Mouse (Mus musculus) liver, embryonic 13.5 days (tissue): ENCODE measurements around the gene Dmpk. TPM values are rescaled to one million over a fixed set of nuclear protein-coding genes. Genes with fewer than 3 reads are reported as not detected.

Source experiments
- ATAC-seq: fragments of 200-750 bp; cut with Nextera tagmentation; 2 replicates; pipeline ENCODE4 v1.8.0; 2017; ENCODE audit warnings: low read depth, mild to moderate bottlenecking, moderate number of reproducible peaks, moderate library complexity
- DNase-seq: peaks from one replicate; pipeline ENCODE4 v3.0.0; 2022
- H3K27ac ChIP-seq: fragments of 300-500 bp; sonication (generic); 2 replicates; pipeline ENCODE4 v1.5.1; 2015; ENCODE audit warnings: moderate library complexity, mild to moderate bottlenecking, inconsistent platforms
- H3K27me3 ChIP-seq: fragments of 300-500 bp; sonication (generic); 2 replicates; pipeline ENCODE4 v1.6.1; 2015; ENCODE audit warnings: mild to moderate bottlenecking, inconsistent platforms
- H3K36me3 ChIP-seq: fragments of 300-500 bp; sonication (generic); 2 replicates; pipeline ENCODE4 v1.6.1; 2015; ENCODE audit warnings: mild to moderate bottlenecking, inconsistent platforms
- H3K4me1 ChIP-seq: fragments of 300-500 bp; sonication (generic); replicated peaks from 2 replicates; pipeline ENCODE4 v1.6.1; 2015; ENCODE audit warnings: inconsistent platforms
- H3K4me2 ChIP-seq: fragments of 300-500 bp; sonication (generic); 2 replicates; pipeline ENCODE4 v1.6.1; 2015; ENCODE audit warnings: inconsistent platforms, mild to moderate bottlenecking, moderate library complexity
- H3K4me3 ChIP-seq: fragments of 300-500 bp; sonication (generic); replicated peaks from 2 replicates; pipeline ENCODE4 v1.5.1; 2015; ENCODE audit warnings: mild to moderate bottlenecking, inconsistent platforms
- H3K9ac ChIP-seq: fragments of 300-500 bp; sonication (generic); 2 replicates; pipeline ENCODE4 v1.6.1; 2015; ENCODE audit warnings: mild to moderate bottlenecking, inconsistent platforms
- H3K9me3 ChIP-seq: fragments of 300-500 bp; sonication (generic); replicated peaks from 2 replicates; pipeline ENCODE4 v1.6.1; 2016; ENCODE audit warnings: inconsistent platforms
- WGBS: fragments of 180-500 bp; shearing (Covaris S2); methylation state at CpG from one replicate; pipeline ENCODE4 v1.1.7; 2015; ENCODE audit not compliant: insufficient replicate concordance; 5-methylcytosine and 5-hydroxymethylcytosine counted together
- polyA plus RNA-seq: library from polyadenylated mRNA; unstranded; fragments of >200 nt; fragmentation: Nextera tagmentation; extraction: Ambion mirVana; gene quantifications from 2 replicates; pipeline ENCODE4 v1.2.1, GENCODE M21; 2015

Dmpk gene
- polyA plus RNA-seq = 8.5 and 10.1 TPM in 2 replicates

DNA sequence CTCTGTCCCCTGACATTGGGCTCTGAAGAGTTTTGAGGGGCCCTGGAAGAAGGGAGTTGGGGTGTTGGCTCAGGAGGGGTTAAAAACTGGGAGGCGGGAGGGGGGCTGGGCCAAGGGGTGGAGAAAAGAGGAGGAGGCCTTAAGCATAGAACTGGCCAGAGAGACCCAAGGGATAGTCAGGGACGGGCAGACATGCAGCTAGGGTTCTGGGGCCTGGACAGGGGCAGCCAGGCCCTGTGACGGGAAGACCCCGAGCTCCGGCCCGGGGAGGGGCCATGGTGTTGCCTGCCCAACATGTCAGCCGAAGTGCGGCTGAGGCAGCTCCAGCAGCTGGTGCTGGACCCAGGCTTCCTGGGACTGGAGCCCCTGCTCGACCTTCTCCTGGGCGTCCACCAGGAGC lies at the start of gene Dmpk:
Gene Dmpk, plus strand, starts transcription at position 149 of the 400 bp plus-strand sequence.
- peak within 1 kb of the TSS; percentile 41 for H3K9ac ChIP-seq
- no peak within 1 kb of the TSS; the same call in 1 of the 2 replicates for H3K27ac ChIP-seq
- no peak for DNase-seq
- H3K36me3 ChIP-seq = peaks cover 48% of the 10 kb centered on the region
- H3K9me3 ChIP-seq = no peaks in the 10 kb centered on the region
- H3K4me1 ChIP-seq = peaks cover 79% of the 10 kb centered on the region
- H3K4me2 ChIP-seq = peak within 1 kb of the TSS; percentile 30
- H3K27me3 ChIP-seq = peaks cover 67% of the 10 kb centered on the region
- peak; percentile 14; the same call in 1 of the 2 replicates for ATAC-seq
- 57% methylated on average over 10 of the region's 10 CpGs for WGBS
- H3K4me3 ChIP-seq = peak within 1 kb of the TSS; percentile 22

DNA sequence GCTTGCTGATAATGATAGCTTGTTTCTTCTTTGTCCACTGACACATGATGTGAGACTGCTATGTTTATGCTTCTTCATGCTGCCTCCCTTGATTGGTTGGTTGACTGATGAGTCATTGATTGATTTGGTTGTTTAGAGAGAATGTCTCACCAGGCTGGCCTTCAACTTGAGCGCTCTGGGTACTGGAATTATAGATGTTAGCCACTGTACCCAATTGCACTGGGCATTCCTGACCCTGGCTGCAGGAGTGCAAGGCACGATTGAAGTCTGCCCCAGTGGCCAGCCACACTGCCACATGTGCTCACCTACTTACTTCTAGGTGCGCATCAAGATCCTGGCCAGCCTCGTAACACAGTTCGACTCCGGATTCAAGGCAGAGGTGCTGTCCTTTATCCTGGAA lies 39.0 kb upstream of the Dmpk start:
- H3K9me3 ChIP-seq = no peaks in the 10 kb centered on the region
- no peaks in the 10 kb centered on the region for H3K27me3 ChIP-seq
- no peak for ATAC-seq
- H3K4me1 ChIP-seq = no peaks in the 10 kb centered on the region
- H3K4me2 ChIP-seq = no peak overlapping the region
- H3K9ac ChIP-seq = no peak overlapping the region
- H3K4me3 ChIP-seq = no peak overlapping the region
- H3K27ac ChIP-seq = no peak overlapping the region
- WGBS = 88% methylated on average over 6 of the region's 6 CpGs
- DNase-seq = no peak
- H3K36me3 ChIP-seq = peaks cover 100% of the 10 kb centered on the region

DNA sequence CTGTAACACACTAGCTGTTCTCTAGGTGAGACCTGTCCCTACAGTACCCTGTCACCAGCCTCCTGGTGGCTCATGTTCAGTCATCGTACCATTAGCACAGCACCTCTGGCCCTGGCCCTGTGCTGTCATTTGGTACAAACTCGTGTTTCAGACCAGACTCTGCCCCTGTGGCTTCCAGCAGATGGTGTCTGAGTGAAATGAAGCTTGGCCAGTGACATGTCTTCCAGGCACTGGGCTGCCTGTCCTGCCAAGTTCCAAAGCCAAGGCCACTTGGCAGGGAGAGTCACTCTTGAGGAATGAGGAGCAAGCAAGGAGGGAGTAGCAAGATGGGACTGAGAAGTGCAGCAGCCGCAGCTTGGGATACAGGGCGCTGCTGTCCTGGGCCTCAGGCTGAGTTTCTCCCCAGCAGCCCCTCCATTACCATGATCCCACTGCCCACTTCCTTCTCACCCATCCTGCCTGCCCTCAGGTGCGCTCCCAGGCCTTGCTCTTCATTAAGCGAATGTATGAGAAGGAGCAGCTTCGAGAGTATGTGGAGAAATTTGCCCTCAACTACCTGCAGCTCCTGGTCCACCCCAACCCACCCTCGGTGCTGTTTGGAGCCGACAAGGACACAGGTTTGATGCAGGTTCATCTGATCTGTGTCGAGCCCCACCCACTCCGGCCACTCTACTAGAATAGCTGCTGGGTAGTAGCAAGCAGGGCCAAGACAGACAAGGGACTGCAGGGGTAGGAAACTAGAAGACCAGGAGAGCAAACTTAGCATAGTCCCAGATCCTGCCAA lies 37.2 kb upstream of the Dmpk start:
- Histone ChIP-seq H3K9ac (no peak overlapping the region), H3K4me2 (no peak overlapping the region), H3K9me3 (no peaks in the 10 kb centered on the region), H3K27me3 (no peaks in the 10 kb centered on the region), H3K27ac (no peak overlapping the region), H3K4me3 (no peak overlapping the region), H3K36me3 (peaks cover 100% of the 10 kb centered on the region), H3K4me1 (no peaks in the 10 kb centered on the region)
- 84% methylated on average over 11 of the region's 11 CpGs for WGBS
- no peak for DNase-seq
- ATAC-seq = no peak

DNA sequence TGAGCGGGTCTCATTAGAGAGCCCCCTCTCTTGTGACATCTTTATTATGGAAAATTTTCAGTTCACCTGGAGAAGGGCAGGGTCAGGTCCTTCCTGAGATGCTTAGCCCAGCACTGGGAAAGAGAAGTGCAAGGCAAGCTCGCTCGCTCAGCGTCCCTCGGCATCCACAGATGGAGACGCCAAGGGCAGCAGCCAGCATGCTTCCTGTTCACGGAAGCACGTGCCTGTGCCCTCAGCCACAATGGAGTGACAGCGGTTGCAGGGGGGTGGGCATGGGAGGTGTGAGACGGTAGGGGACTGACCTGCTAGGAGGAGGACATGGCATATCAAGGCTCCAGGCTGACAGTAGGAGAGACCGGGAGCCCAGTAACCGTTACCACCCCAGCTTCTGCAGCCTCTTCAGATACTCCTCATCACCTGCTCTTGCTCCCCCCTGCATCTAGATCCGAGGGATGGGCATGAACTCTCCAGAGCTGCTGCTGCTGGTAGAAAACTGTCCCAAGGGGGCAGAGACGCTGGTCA lies 35.6 kb upstream of the Dmpk start:
- Histone ChIP-seq H3K36me3 (peaks cover 100% of the 10 kb centered on the region), H3K9me3 (no peaks in the 10 kb centered on the region), H3K9ac (no peak overlapping the region), H3K4me1 (no peaks in the 10 kb centered on the region), H3K27ac (no peak overlapping the region), H3K4me2 (no peak overlapping the region), H3K4me3 (no peak overlapping the region), H3K27me3 (no peaks in the 10 kb centered on the region)
- ATAC-seq = no peak
- 77% methylated on average over 14 of the region's 14 CpGs for WGBS
- DNase-seq = no peak

DNA sequence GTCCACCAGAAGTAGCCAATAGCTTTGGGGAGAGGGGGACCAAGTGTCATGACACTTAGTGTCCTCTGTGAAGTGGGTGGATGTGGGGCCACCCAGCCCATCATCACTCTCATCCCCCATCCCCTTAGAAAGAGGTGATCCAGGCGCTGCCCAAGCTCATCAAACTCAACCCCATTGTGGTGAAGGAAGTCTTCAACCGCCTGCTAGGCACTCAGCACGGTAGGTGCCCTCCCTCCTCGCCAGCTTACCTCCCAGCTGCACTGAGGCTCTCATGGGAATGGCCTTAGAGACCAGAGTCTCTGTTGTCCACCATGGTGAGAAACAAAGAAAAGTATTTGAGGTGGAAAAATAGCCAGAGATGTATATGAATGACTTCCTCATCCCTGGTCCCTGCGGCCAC lies 34.4 kb upstream of the Dmpk start:
- Histone ChIP-seq H3K9ac (no peak overlapping the region), H3K36me3 (peaks cover 97% of the 10 kb centered on the region), H3K4me2 (no peak overlapping the region), H3K27me3 (no peaks in the 10 kb centered on the region), H3K4me3 (no peak overlapping the region), H3K27ac (no peak overlapping the region), H3K4me1 (no peaks in the 10 kb centered on the region), H3K9me3 (no peaks in the 10 kb centered on the region)
- WGBS = 81% methylated on average over 5 of the region's 5 CpGs
- DNase-seq (no peak), ATAC-seq (no peak)

DNA sequence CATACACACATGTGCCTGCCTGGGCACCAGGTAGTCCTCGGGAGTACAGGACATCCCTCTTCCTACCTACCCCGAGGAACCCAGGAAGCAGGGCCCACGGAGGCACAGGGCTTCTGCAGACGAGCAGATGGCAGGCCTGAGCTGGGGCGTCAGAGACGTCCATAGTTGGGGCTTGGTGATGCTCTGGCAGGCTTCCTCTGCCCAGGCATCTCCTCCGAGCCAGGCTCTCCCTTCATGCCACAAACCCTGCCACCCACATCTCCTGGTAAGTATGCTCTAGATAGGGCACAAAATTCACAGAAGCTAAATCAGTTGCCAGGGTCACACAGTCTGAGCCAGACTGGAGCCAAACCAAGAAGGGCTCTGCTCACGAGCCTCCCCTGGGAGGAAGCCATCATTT lies 33.5 kb upstream of the Dmpk start:
- no peaks in the 10 kb centered on the region for H3K4me1 ChIP-seq
- WGBS = 75% methylated on average over 8 of the region's 8 CpGs
- H3K27ac ChIP-seq = no peak overlapping the region
- no peak overlapping the region for H3K4me3 ChIP-seq
- DNase-seq = no peak
- no peaks in the 10 kb centered on the region for H3K9me3 ChIP-seq
- H3K36me3 ChIP-seq = peaks cover 91% of the 10 kb centered on the region
- no peak for ATAC-seq
- no peak overlapping the region for H3K9ac ChIP-seq
- H3K27me3 ChIP-seq = no peaks in the 10 kb centered on the region
- H3K4me2 ChIP-seq = no peak overlapping the region

DNA sequence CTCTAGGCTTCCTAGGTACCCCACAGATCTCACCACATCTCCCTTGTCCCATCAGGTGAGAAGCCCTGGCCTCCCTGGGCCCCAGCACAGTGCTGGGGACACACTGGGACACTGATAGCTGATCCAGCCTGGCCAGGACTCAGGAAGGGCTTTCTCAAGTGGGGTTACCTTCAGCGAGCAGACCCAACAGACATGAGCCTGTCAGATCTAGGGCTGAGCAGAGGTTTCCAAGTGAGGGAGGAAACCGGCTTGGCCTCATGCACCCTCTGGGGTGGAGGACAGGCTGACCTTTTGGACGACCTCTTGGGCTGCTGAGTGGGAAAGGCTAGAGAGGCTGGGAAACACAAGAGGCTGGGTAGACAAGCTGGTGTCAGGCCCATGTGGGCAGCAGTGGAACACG lies 32.5 kb upstream of the Dmpk start:
- no peak for ATAC-seq

DNA sequence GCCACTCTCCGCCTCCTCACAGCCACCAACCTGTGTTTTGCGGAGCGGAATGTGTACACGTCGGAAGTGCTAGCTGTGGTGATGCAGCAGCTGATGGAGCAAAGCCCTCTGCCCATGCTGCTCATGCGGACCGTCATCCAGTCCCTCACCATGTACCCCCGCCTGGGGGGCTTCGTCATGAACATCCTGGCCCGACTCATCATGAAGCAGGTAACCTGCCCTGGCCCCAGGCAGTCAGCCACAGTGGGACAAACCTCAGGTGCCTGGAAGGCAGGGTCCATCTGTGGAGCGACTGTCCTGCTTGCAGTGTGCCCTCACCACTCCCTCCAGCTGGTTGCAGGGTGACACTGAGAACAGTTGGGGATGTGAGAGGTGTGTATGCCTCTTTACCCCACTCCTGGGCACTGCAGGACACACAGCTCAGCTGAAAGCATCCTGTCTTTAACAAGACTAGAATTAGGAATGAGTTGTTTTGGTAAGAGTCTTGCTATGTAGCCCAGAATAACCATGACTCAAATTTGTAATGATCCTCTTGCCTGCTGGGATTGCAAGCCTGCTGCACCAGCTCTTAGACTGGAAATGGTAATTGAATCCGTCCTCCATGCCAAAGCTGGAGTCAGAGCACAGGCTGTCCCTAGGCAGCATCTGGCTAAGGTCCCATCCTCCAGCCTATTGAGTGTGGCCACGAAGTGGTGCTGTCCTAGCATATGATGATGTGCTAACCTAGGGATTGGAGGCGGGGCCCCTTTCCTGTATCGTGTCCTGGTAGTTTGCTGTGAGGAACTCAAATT lies 31.1 kb upstream of the Dmpk start:
- Histone ChIP-seq H3K4me1 (no peaks in the 10 kb centered on the region), H3K4me3 (no peak overlapping the region), H3K27ac (no peak overlapping the region), H3K4me2 (no peak overlapping the region), H3K36me3 (peaks cover 73% of the 10 kb centered on the region), H3K9me3 (0 out of 2 replicates have a peak, but pooled peaks cover 4% of the 10 kb centered on the region), H3K9ac (no peak overlapping the region), H3K27me3 (no peaks in the 10 kb centered on the region)
- no peak for ATAC-seq
- DNase-seq = no peak
- 78% methylated on average over 15 of the region's 15 CpGs for WGBS

More for the DNA sequence above, 32.5 kb upstream of the Dmpk start:
- no peak overlapping the region for H3K4me2 ChIP-seq
- H3K27me3 ChIP-seq = no peaks in the 10 kb centered on the region
- H3K9me3 ChIP-seq = no peaks in the 10 kb centered on the region
- 57% methylated on average over 4 of the region's 4 CpGs for whole genome bisulfite sequencing
- no peak for DNase-seq
- no peak overlapping the region for H3K4me3 ChIP-seq
- H3K4me1 ChIP-seq = no peaks in the 10 kb centered on the region
- H3K9ac ChIP-seq = no peak overlapping the region
- peaks cover 87% of the 10 kb centered on the region for H3K36me3 ChIP-seq
- no peak overlapping the region for H3K27ac ChIP-seq

DNA sequence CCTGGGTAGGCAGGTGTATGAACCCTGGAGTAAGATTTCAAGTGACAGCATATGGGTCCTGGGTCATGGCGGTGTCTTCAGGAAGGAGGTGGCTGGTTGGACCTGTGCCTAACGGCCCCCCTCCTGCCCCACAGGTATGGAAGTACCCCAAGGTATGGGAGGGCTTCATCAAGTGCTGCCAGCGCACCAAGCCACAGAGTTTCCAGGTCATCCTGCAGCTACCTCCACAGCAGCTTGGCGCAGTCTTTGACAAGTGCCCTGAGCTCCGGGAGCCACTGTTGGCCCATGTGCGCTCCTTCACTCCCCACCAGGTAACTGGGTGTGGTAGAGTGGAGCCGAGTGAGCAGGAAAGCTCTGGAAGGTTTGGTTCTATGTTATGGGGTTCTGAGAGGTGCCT lies 30.5 kb upstream of the Dmpk start:
- H3K27me3 ChIP-seq = no peaks in the 10 kb centered on the region
- DNase-seq = no peak
- H3K9ac ChIP-seq = no peak overlapping the region
- peaks cover 67% of the 10 kb centered on the region for H3K36me3 ChIP-seq
- H3K27ac ChIP-seq = no peak overlapping the region
- 83% methylated on average over 7 of the region's 7 CpGs for WGBS
- no peak overlapping the region for H3K4me2 ChIP-seq
- H3K9me3 ChIP-seq = 0 out of 2 replicates have a peak, but pooled peaks cover 4% of the 10 kb centered on the region
- no peak for ATAC-seq
- no peaks in the 10 kb centered on the region for H3K4me1 ChIP-seq
- H3K4me3 ChIP-seq = no peak overlapping the region

DNA sequence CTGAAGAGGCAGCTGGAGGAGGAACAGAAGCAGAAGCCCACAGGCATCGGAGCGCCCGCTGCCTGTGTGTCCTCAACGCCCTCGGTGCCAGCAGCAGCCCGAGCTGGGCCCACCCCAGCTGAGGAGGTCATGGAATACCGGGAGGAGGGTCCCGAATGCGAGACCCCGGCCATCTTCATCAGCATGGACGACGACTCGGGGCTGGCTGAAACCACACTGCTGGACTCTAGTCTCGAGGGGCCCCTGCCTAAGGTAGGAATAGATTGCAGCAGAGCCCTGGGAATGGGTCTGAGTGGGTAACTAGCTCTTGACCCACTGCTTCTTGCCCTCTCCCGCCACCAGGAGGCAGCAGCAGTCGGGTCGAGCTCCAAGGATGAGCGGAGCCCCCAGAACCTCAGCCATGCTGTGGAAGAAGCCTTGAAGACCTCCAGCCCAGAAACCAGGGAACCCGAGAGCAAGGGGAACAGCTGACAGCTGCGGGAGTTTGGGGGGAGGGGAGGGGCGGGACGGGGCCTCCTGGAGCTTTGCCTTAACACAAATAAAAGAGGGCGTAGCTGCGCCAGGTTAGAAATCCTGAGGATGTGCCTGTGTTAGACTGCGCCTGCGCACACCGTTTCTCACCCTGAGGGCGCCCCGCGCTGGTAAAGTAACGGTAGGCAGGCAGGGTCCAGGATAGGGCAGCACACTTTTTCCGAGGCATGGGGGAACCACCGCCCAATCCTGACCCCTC lies 29.4 kb upstream of the Dmpk start, which contains the start of gene Rsph6a:
Gene Rsph6a, plus strand, starts transcription at position 644 of the 730 bp plus-strand sequence.
- Histone ChIP-seq H3K36me3 (peaks cover 56% of the 10 kb centered on the region), H3K27me3 (no peaks in the 10 kb centered on the region; the same call in 1 of the 2 replicates), H3K27ac (no peak within 1 kb of the TSS), H3K9me3 (0 out of 2 replicates have a peak, but pooled peaks cover 4% of the 10 kb centered on the region), H3K9ac (no peak within 1 kb of the TSS), H3K4me3 (no peak within 1 kb of the TSS), H3K4me2 (no peak within 1 kb of the TSS), H3K4me1 (no peaks in the 10 kb centered on the region)
- 55% methylated on average over 33 of the region's 33 CpGs for WGBS
- ATAC-seq = no peak
- DNase-seq = no peak

DNA sequence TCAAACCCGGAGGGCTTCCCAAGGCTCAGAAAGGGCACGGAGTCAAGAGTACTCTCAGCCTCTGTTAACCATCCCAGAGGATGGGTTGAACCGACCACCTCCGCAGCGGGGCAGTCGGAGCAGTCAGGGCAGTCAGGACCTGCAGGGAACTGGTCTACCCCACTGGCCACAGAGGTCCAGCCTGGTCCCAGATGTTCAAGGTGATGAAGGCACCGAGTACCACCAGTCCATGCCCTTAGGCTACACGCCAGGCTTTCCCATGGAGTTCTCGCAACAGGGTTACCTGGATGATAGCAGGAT lies 28.9 kb upstream of the Dmpk start:
- WGBS = 78% methylated on average over 9 of the region's 9 CpGs
- ATAC-seq (0 out of 2 replicates have a peak, but pooled peaks have one; percentile 10), DNase-seq (no peak)
- Histone ChIP-seq H3K27ac (no peak overlapping the region), H3K9ac (no peak overlapping the region), H3K9me3 (0 out of 2 replicates have a peak, but pooled peaks cover 4% of the 10 kb centered on the region), H3K4me2 (no peak overlapping the region), H3K4me1 (no peaks in the 10 kb centered on the region), H3K36me3 (peaks cover 51% of the 10 kb centered on the region), H3K4me3 (no peak overlapping the region), H3K27me3 (no peaks in the 10 kb centered on the region; the same call in 1 of the 2 replicates)
